Comparison of ENCODE assay signal across 22 mouse cellular contexts in genomic region chr8:105000586-105000985, GRCm38 (mm10). TPM values are rescaled to one million over a fixed set of nuclear protein-coding genes. Genes with fewer than 3 reads are reported as not detected.
DNase-seq lines count a peak whose midpoint lies in the region; ATAC-seq lines count a peak whose summit lies in the region.
"Had no signal": no experiment of that assay in that cellular context is flagged by ENCODE, and none has a peak within 500 bp of the region (broad histone marks: within the 10 kb centered on the region; RNA-seq: fewer than 3 reads in every experiment).

Gene Ces2h (plus strand): TSS chr8:105000853.

- no peak within 1 kb of the TSS for H3K9ac ChIP-seq in liver, embryonic 11.5 days (ENCODE audit: low read depth, low read length)
- H3K9ac ChIP-seq in stomach, embryonic 16.5 days (ENCODE audit: low read length), result no peak within 1 kb of the TSS
- H3K9ac ChIP-seq: embryonic facial prominence, embryonic 13.5 days; hindbrain, embryonic 12.5 days; limb, embryonic 12.5 days; neural tube, embryonic 15.5 days had no signal

- WGBS in liver, embryonic 11.5 days, result 78% methylated on average over 7 of the region's 7 CpGs
- WGBS in stomach, embryonic 16.5 days, result 69% methylated on average over 7 of the region's 7 CpGs
- WGBS in midbrain, embryonic 10.5 days, result 86% methylated on average over 7 of the region's 7 CpGs

- no peak within 1 kb of the TSS for H3K27ac ChIP-seq in liver, embryonic 11.5 days (ENCODE audit: low read depth, low read length)
- no peak within 1 kb of the TSS for H3K27ac ChIP-seq in stomach, embryonic 16.5 days (ENCODE audit: low read length)
- no peak within 1 kb of the TSS for H3K27ac ChIP-seq in midbrain, embryonic 10.5 days (replicated peaks)
- H3K27ac ChIP-seq: embryonic facial prominence, embryonic 13.5 days; heart, embryonic 10.5 days; hindbrain, embryonic 12.5 days; limb, embryonic 12.5 days; neural tube, embryonic 15.5 days had no signal

- peak; percentile 6 for DNase-seq in liver
- no peak for DNase-seq in liver, embryonic 11.5 days (ENCODE audit: low spot score)
- DNase-seq in kidney, adult 9 months, result peak; percentile 92
- DNase-seq in kidney, postnatal 36 days, result peak; percentile 85 to 90
- no peak for DNase-seq in midbrain, embryonic 10.5 days (ENCODE audit: low spot score)
- DNase-seq: cerebellum, adult 9-10 months; lung, adult 18-20 months; lung, postnatal 14 days; thymus, postnatal 36 days had no signal

- no peak within 1 kb of the TSS for H3K4me2 ChIP-seq in liver, embryonic 11.5 days
- H3K4me2 ChIP-seq in stomach, embryonic 16.5 days (ENCODE audit: low read depth, low read length), result no peak within 1 kb of the TSS
- H3K4me2 ChIP-seq: embryonic facial prominence, embryonic 13.5 days; hindbrain, embryonic 12.5 days; limb, embryonic 12.5 days; neural tube, embryonic 15.5 days had no signal

- H3K4me3 ChIP-seq in liver, embryonic 11.5 days (ENCODE audit: low read depth, low read length), result no peak within 1 kb of the TSS
- no peak within 1 kb of the TSS for H3K4me3 ChIP-seq in stomach, embryonic 16.5 days (replicated peaks; ENCODE audit: low read length)
- H3K4me3 ChIP-seq in midbrain, embryonic 10.5 days, result no peak within 1 kb of the TSS
- H3K4me3 ChIP-seq: embryonic facial prominence, embryonic 13.5 days; heart, embryonic 10.5 days; hindbrain, embryonic 12.5 days; limb, embryonic 12.5 days; megakaryocyte, embryonic 14.5 days; neural tube, embryonic 15.5 days had no signal

- H3K9me3 ChIP-seq in liver, embryonic 11.5 days (ENCODE audit: control insufficient read depth, low read length), result no peaks in the 10 kb centered on the region
- no peaks in the 10 kb centered on the region for H3K9me3 ChIP-seq in stomach, embryonic 16.5 days (replicated peaks; ENCODE audit: control insufficient read depth, low read length)
- no peaks in the 10 kb centered on the region for H3K9me3 ChIP-seq in midbrain, embryonic 10.5 days (replicated peaks)
- H3K9me3 ChIP-seq: embryonic facial prominence, embryonic 13.5 days; hindbrain, embryonic 12.5 days; limb, embryonic 12.5 days; neural tube, embryonic 15.5 days had no signal

- no peaks in the 10 kb centered on the region for H3K4me1 ChIP-seq in liver, embryonic 11.5 days (replicated peaks; ENCODE audit: control insufficient read depth, insufficient read depth, low read length)
- H3K4me1 ChIP-seq in stomach, embryonic 16.5 days (ENCODE audit: control insufficient read depth, insufficient read depth, low read length), result no peaks in the 10 kb centered on the region
- H3K4me1 ChIP-seq in midbrain, embryonic 10.5 days, result no peaks in the 10 kb centered on the region
- H3K4me1 ChIP-seq: embryonic facial prominence, embryonic 13.5 days; heart, embryonic 10.5 days; hindbrain, embryonic 12.5 days; limb, embryonic 12.5 days; megakaryocyte, embryonic 14.5 days; neural tube, embryonic 15.5 days had no signal

- no peaks in the 10 kb centered on the region for H3K27me3 ChIP-seq in liver, embryonic 11.5 days (replicated peaks; ENCODE audit: control insufficient read depth, insufficient read depth, low read length)
- H3K27me3 ChIP-seq in stomach, embryonic 16.5 days (ENCODE audit: control insufficient read depth, insufficient read depth, low read length), result no peaks in the 10 kb centered on the region
- H3K27me3 ChIP-seq in midbrain, embryonic 10.5 days (ENCODE audit: low read depth, poor library complexity, severe bottlenecking), result no peaks in the 10 kb centered on the region
- H3K27me3 ChIP-seq: embryonic facial prominence, embryonic 13.5 days; hindbrain, embryonic 12.5 days; limb, embryonic 12.5 days; megakaryocyte, embryonic 14.5 days; neural tube, embryonic 15.5 days had no signal

- H3K36me3 ChIP-seq in liver, embryonic 11.5 days (ENCODE audit: control insufficient read depth, insufficient read depth, low read length), result no peaks in the 10 kb centered on the region
- H3K36me3 ChIP-seq in stomach, embryonic 16.5 days (ENCODE audit: control insufficient read depth, insufficient read depth, low read length), result no peaks in the 10 kb centered on the region
- H3K36me3 ChIP-seq in midbrain, embryonic 10.5 days, result no peaks in the 10 kb centered on the region
- H3K36me3 ChIP-seq: embryonic facial prominence, embryonic 13.5 days; heart, embryonic 10.5 days; hindbrain, embryonic 12.5 days; limb, embryonic 12.5 days; neural tube, embryonic 15.5 days had no signal

- ATAC-seq in liver, embryonic 11.5 days (replicated peaks; ENCODE audit: low FRiP score), result no peak
- ATAC-seq in stomach, embryonic 16.5 days (ENCODE audit: insufficient read depth, low FRiP score), result peak; percentile 77; the same call in 1 of the 2 replicates
- ATAC-seq in inflammation-experienced regulatory T-cells, adult 6 months, result no peak
- no peak for ATAC-seq in CD4-positive, CD25-positive, alpha-beta regulatory T cell, adult 4 months
- ATAC-seq: forebrain, embryonic 16.5 days; midbrain, embryonic 16.5 days had no signal

RNA-seq across cellular contexts. Expression of gene Ces2h, which starts in this region (rescaled TPM):
- polyA plus RNA-seq in liver, embryonic 11.5 days (2014; fragmentation: Nextera tagmentation; extraction: Ambion mirVana), result not detected in 2 replicates
- not detected in 2 replicates for polyA plus RNA-seq in stomach, embryonic 16.5 days (2015; fragmentation: Nextera tagmentation; extraction: Ambion mirVana)
- polyA plus RNA-seq in midbrain, embryonic 10.5 days (2016; fragmentation: Nextera tagmentation; extraction: Ambion mirVana), result not detected in 2 replicates
- polyA plus RNA-seq in inflammation-experienced regulatory T-cells, adult 6 months (2017; shearing (Covaris generic)), result not detected
- polyA plus RNA-seq in CD4-positive, CD25-positive, alpha-beta regulatory T cell, adult 4 months (2017; shearing (Covaris generic)), result not detected
- polyA plus RNA-seq: cortical plate, adult 2 months; embryonic facial prominence, embryonic 13.5 days; forebrain, embryonic 16.5 days; heart, embryonic 10.5 days; heart, postnatal 0 days; hindbrain, embryonic 12.5 days; limb, embryonic 12.5 days; midbrain, embryonic 16.5 days; neural tube, embryonic 15.5 days had no signal

Comparison
In these comparisons a context has a peak if more than half of its experiments do, and no peak if none do; other contexts are left out.
1. DNase-seq: peak in liver (single experiment), kidney, adult 9 months (single experiment) and kidney, postnatal 36 days (2 of 2); none in liver, embryonic 11.5 days (single experiment) and midbrain, embryonic 10.5 days (single experiment).
2. Peak in ATAC-seq in stomach, embryonic 16.5 days; RNA of the gene not detected or under 1 TPM.